22 mouse cellular contexts compared by ENCODE assay signal in genomic region chr10:30647681-30648080, GRCm38 (mm10). TPM values are rescaled to one million over a fixed set of nuclear protein-coding genes. Genes with fewer than 3 reads are reported as not detected.
DNase-seq lines count a peak whose midpoint lies in the region; ATAC-seq lines count a peak whose summit lies in the region.
"Had no signal": no experiment of that assay in that cellular context is flagged by ENCODE, and none has a peak within 500 bp of the region (broad histone marks: within the 10 kb centered on the region; RNA-seq: fewer than 3 reads in every experiment).

No protein-coding gene starts in this region.

- peak; percentile 18 for DNase-seq in neural tube, embryonic 11.5 days (ENCODE audit: low spot score)
- DNase-seq in neural tube, embryonic 10.5 days (ENCODE audit: extremely low spot score, low spot score): no peak
- peak; percentile 60 for DNase-seq in embryo, embryonic 10.5 days (ENCODE audit: low spot score)
- DNase-seq in embryo, embryonic 11 days: peak; percentile 20
- DNase-seq in right cerebral cortex, adult 2 months (ENCODE audit: low spot score in 2 of 2): no peak
- no peak for DNase-seq in right cerebral cortex, postnatal 25 days
- DNase-seq: adrenal gland, adult 2 months; adrenal gland, postnatal 10 days; adrenal gland, postnatal 25 days; cerebellum, adult 11 months; cerebellum, adult 18-20 months; cerebellum, adult 8-10 months; cerebellum, adult 9-11 months; cerebellum, postnatal 14 days; cerebellum, postnatal 36 days had no signal

- H3K4me2 ChIP-seq in neural tube, embryonic 11.5 days (ENCODE audit: low read depth): no peak overlapping the region
- H3K4me2 ChIP-seq: embryonic facial prominence, embryonic 13.5 days; embryonic facial prominence, embryonic 15.5 days; forebrain, embryonic 12.5 days had no signal

- H3K27ac ChIP-seq in neural tube, embryonic 11.5 days (ENCODE audit: low read depth, low read length): no peak overlapping the region
- H3K27ac ChIP-seq: embryonic facial prominence, embryonic 13.5 days; embryonic facial prominence, embryonic 15.5 days; forebrain, embryonic 10.5 days; forebrain, embryonic 12.5 days had no signal

- H3K36me3 ChIP-seq in neural tube, embryonic 11.5 days (ENCODE audit: control insufficient read depth, insufficient read depth, low read length): no peaks in the 10 kb centered on the region

- no peak overlapping the region for H3K9ac ChIP-seq in neural tube, embryonic 11.5 days (ENCODE audit: low read length)
- H3K9ac ChIP-seq: embryonic facial prominence, embryonic 13.5 days; embryonic facial prominence, embryonic 15.5 days; forebrain, embryonic 12.5 days had no signal

- H3K27me3 ChIP-seq in neural tube, embryonic 11.5 days (ENCODE audit: control insufficient read depth, insufficient read depth, low read length): no peaks in the 10 kb centered on the region
- H3K27me3 ChIP-seq: embryonic facial prominence, embryonic 13.5 days; embryonic facial prominence, embryonic 15.5 days; forebrain, embryonic 12.5 days had no signal

- H3K9me3 ChIP-seq in neural tube, embryonic 11.5 days (ENCODE audit: control insufficient read depth, low read length): no peaks in the 10 kb centered on the region
- H3K9me3 ChIP-seq: embryonic facial prominence, embryonic 13.5 days; embryonic facial prominence, embryonic 15.5 days; forebrain, embryonic 10.5 days; forebrain, embryonic 12.5 days had no signal

- no peaks in the 10 kb centered on the region for H3K4me1 ChIP-seq in neural tube, embryonic 11.5 days (ENCODE audit: control insufficient read depth, insufficient read depth, low read length)
- H3K4me1 ChIP-seq: embryonic facial prominence, embryonic 13.5 days; embryonic facial prominence, embryonic 15.5 days; forebrain, embryonic 10.5 days; forebrain, embryonic 12.5 days had no signal

- no peak overlapping the region for H3K4me3 ChIP-seq in neural tube, embryonic 11.5 days (ENCODE audit: low read depth, low read length)
- H3K4me3 ChIP-seq: embryonic facial prominence, embryonic 13.5 days; embryonic facial prominence, embryonic 15.5 days; erythroblast, embryonic 14.5 days; forebrain, embryonic 10.5 days; forebrain, embryonic 12.5 days had no signal

- 19% methylated on average over 2 of the region's 2 CpGs for WGBS in neural tube, embryonic 11.5 days

- peak; percentile 59 for ATAC-seq in neural tube, embryonic 11.5 days (ENCODE audit: insufficient read depth, low FRiP score, low TSS enrichment)
- ATAC-seq: forebrain, embryonic 14.5 days; forebrain, embryonic 16.5 days had no signal

RNA-seq across cellular contexts. Expression of gene Hint3, which starts 18.2 kb away (rescaled TPM):
- polyA plus RNA-seq in neural tube, embryonic 11.5 days (2014; fragmentation: Nextera tagmentation; extraction: Ambion mirVana): 17.8 and 18.1 TPM in 2 replicates

RNA-seq across cellular contexts. Expression of gene Trmt11, which starts 47.1 kb away (rescaled TPM):
- 27.6 and 27.7 TPM in 2 replicates for polyA plus RNA-seq in neural tube, embryonic 11.5 days (2014; fragmentation: Nextera tagmentation; extraction: Ambion mirVana)

Comparison
In these comparisons a context has a peak if more than half of its experiments do, and no peak if none do; other contexts are left out.
1. DNase-seq: peak in neural tube, embryonic 11.5 days (single experiment), embryo, embryonic 10.5 days (single experiment) and embryo, embryonic 11 days (single experiment); none in neural tube, embryonic 10.5 days (single experiment), right cerebral cortex, adult 2 months (0 of 2) and right cerebral cortex, postnatal 25 days (single experiment).